Mouse (Mus musculus) CD4-positive, CD25-positive, alpha-beta regulatory T cell, adult 2 months (primary cell): ENCODE measurements around the gene Dhx16.

Experiments
- DNase-seq: peaks from one replicate; pipeline ENCODE4 v3.0.0-alpha.2; 2012; ENCODE audit warnings: low read depth, low spot score

The Dhx16 gene

DNA sequence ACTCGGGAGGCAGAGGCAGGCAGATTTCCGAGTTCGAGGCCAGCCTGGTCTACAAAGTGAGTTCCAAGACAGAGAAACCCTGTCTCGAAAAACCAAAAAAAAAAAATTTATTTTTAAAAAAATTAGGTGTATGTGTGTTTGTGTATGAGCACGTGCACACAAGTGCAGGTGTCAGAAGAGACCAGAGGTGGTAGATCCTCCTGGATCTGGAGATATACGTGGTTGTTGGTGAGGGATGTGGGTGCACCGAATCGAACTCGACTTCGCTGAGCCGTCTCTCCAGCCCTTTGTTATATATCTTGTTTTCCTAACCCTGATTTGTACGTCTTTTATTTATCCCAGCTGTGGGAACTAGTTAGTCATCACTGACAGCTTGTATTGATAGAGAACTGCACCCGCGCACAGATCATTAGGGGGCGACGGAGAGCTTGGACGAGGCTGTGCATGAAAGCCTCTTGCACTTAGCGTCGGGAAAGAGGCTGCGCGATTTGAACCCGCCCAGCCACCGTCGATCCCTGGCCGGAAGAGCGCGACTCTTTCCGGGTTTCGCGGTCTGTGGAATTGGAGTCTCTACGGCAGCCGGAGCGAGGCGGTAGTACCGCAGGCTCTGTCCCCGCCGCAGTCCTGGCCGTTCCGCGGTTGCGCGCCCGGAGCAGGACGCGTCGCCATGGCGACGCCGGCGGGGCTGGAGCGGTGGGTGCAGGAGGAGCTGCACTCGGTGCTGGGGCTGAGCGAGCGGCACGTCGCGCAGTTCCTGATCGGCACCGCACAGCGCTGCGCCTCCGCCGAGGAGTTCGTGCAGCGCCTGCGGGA, at the start of gene Dhx16:
TSS of gene Dhx16 (plus strand) at position 575 of the 813 bp plus-strand sequence.
- DNase-seq = peak; percentile 98

DNA sequence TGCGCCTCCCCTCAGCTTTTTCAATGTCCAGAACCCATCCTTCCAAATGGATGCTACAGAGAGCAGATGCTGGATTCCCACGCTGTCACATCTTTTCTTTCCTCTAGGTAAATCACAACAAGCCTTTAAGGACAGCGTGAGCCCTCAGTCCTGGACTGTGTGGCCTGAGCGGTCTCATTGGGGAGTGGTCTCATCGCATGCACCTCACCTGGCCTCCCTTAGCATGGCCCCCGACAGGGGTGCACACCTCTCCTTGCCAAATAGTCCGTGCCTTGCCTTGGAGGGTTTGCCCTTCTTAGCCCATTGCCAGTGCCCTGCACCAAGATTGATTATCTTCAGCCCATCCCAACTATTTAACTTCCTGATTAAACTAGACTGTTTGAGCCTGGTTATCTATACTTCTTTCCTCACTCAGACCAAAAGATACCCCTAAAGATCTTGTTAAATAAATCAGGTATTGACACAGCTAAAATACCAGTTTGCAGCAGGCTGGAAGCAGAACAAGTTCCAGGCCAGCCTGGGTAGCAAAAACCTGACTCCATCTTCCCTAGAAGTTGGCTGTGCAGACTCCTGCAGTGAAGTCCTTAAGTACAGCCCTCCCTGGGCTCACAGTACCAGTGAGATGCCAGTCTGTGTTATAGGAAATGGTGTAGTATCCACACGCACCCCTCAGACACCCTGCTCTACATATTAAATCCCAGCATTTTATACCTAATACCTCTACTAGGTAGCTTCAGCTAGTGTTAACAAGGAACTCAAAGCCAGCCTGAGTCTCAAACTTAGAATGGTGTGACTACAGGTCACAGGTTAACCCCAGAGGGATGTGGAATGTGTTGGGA, 47.0 kb upstream of the Dhx16 start:
- DNase-seq = no peak

DNA sequence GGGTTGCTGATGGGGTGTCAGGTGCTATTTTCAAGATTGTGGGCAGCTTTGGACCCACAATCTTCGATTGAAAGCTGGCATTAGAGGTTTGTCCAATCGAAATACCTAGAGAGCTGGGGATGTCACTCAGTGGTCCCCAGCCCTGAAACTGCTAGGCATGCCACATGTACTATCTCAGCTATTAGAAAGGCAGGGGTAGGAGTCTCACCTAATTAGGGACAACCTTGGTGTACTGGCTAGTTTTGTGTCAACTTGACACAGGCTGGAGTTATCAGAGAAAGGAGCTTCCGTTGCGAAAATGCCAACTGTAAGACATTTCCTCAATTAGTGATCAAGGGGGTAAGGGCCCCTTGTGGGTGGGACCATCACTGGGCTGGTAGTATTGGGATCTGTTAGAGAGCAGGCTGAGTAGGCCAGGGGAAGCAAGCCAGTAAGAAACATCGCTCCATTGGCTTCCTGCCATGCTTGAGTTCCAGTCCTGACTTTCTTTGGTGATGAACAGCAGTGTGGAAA, 46.3 kb upstream of the Dhx16 start:
- no peak for DNase-seq

DNA sequence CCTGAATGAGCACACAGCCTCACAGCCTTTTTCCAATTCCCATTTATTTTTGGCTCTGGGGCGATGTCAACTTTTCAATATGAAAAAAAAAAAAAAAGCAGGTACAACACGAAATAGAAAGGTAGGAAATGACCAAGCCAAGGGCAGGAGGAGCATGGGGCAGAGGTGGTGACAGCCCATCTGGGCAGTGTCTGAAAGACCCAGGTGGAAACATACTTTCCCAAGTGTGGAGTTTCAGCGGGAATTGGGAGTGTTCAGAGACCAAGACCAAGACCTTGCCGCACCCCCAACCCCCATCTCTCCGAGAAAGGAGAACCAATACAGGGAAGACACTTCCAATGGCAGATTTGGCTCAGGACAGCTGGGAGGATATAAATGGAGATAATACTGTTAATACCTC, 45.7 kb upstream of the Dhx16 start:
- DNase-seq = no peak

DNA sequence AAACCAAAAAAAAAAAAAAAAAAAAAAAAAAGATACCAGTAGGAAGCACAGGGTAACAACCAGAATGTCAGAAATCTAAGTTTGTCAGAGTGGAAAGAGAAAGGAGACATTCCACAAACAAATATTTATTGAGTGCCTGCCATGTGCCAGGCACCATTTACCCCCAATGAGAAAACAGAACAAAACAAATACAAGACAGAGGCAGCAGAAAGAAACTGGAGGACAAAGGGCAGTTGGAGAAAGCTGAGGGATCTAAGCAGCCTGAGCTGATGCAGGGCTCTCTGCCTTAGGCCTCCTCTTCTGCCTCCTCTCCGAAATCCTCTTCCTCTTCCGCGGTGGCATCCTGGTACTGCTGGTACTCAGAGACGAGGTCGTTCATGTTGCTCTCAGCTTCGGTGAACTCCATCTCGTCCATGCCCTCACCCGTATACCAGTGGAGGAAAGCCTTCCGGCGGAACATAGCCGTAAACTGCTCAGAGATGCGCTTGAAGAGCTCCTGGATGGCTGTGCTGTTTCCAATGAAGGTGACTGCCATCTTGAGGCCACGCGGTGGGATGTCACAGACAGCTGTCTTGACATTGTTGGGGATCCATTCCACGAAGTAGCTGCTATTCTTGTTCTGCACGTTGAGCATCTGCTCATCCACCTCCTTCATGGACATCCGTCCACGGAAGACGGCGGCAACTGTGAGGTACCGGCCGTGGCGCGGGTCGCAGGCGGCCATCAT, 44.8 kb upstream of the Dhx16 start:
- no peak for DNase-seq

DNA sequence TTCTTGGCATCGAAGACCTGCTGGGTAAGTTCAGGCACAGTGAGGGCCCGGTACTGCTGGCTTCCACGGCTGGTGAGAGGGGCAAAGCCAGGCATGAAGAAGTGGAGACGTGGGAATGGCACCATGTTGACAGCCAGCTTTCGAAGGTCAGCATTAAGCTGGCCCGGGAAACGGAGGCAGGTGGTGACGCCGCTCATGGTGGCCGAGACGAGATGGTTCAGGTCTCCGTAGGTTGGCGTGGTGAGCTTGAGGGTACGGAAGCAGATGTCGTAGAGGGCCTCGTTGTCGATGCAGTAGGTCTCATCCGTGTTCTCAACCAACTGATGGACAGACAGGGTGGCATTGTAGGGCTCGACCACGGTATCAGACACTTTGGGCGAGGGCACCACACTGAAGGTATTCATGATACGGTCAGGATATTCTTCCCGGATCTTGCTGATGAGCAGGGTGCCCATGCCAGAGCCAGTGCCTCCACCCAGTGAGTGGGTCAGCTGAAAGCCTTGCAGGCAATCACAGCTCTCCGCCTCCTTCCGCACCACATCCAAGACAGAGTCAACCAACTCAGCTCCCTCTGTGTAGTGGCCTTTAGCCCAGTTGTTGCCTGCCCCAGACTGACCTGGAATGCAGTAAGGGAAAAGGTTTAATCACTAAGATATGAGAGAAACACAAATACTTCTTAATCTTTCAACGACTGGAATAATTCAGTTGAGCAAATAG, 44.0 kb upstream of the Dhx16 start:
- DNase-seq = no peak

DNA sequence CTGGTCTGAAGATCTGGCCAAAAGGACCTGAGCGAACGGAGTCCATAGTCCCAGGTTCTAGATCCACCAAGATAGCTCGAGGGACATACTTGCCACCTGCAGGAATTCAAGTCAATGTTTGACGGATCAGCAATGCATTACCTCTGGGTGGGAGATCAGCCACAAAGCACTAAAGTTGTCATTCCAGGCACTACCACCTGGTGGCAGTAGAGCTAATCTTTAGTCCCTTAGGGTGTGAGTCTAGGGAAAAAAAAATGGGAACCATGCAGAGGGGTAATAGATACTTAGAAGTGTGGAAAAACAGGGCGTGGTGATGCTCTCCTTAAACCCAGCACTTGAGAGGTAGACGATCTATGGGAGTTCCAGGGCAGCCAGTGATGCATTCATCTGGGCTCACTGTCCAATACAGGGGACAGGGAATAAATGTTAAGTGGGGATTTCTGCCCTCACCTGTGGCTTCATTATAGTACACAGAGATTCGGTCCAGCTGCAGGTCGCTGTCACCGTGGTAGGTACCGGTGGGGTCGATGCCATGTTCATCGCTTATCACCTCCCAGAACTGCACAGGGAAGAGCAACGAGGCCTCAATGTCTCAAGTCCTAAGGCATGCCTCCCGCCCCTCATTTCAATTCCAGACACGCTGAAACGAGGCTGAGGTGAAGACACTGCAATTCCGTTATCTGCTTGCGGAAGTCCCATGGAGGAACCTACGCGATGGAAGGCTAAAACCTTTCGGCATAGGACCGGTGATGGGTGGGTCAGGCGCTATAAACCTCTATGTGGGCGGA, 43.2 kb upstream of the Dhx16 start:
- peak; percentile 90 for DNase-seq

DNA sequence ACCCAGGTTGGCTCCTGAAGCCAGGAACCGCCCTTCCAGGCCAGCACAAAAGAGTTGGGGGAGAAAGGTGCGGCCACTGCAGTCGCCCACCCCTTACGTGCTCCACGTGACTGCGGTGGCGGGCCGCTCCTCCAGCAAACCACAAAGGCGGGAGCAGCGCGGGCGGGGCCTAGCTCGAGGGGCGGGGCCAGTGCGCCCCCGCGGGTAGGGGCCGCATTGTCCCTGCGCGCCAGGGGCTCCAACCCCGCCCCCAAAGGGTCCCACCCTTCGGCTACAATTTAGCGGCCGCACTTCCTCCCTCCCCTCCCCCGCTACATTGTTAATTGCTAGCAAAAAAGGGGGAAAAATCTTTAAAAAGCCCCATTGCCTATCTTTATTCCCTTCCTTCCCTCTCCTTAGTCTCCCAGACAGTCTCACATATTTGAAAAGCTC, 42.6 kb upstream of the Dhx16 start:
- DNase-seq = peak; percentile 82

DNA sequence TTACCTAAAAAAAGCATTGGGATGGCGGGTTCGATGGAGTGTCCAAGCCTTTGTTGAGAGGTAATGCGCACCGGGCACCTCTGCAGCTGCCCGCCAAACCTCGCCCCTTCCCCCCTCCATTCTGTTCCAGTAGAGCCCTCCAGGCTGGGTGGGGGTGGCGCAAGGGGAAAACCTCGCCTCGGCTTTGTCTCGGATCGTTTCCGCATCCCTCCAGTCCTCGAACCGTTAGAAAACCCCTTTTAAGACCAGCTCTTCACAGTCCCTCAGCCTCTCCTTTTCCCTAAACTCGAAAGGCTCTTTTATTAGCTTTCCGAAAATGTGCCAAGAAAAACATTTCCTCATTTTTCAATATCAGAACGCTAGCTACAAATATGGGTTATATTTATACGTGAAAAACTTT, 42.1 kb upstream of the Dhx16 start:
- peak; percentile 61 for DNase-seq

DNA sequence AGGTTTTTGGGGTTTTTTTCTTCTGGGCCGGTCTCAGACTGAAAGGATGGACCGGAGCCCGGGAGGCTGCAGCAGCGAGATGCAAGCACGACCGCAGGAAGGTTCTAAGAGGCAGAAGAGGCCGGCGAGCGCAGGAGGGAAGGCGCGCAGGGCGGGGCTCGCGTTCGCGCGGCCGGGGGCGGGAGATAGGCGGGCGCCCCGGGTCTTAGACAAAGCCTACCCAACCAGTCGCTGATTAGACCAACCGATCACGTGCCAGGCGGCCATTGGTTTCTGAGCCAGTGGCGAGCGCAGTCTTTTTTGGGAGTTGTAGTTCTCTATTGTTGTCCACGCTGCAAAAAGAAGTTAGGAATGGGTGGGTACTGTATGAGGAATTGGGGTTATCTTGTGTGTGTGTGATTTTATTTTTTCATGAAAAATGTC, 41.5 kb upstream of the Dhx16 start, which contains the start of gene Tubb5:
TSS of gene Tubb5 (minus strand) at position 185 of the 423 bp plus-strand sequence.
- DNase-seq = peak; percentile 93

DNA sequence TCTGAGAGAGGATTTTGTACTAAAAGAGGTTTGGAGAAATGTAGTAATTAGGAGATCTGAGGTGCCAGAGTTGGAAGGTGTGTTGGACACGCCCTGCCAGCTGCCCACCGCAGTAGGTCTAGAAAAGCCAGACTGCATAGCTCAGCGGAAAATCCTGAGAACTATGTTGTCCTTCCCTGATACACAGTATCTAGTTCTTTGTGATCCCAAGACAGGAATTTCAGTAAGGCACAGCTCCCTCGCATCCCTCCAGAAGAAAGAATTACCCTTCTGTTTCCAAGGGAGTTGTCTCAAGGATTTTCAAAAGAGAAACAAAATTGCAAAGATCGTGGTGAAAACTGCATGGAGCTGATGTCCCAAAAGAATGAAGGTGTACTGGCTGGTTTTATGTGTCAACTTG, 41.0 kb upstream of the Dhx16 start:
- peak; percentile 12 for DNase-seq

DNA sequence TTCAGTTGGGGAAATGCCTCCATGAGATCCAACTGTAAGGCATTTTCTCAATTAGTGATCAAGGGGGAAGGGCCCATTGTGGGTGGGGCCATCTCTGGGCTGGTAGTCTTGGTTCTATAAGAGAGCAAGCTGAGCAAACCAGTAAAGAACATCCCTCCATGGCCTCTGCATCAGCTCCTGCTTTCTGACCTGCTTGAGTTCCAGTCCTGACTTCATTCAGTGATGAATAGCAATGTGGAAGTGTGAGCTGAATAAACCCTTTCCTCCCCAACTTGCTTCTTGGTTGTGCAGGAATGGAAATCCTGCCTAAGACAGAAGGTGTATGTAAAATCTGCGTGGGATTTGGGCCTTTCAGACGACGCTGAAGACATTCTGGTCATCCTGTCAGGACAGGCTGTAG, 40.6 kb upstream of the Dhx16 start:
- DNase-seq = peak; percentile 0

DNA sequence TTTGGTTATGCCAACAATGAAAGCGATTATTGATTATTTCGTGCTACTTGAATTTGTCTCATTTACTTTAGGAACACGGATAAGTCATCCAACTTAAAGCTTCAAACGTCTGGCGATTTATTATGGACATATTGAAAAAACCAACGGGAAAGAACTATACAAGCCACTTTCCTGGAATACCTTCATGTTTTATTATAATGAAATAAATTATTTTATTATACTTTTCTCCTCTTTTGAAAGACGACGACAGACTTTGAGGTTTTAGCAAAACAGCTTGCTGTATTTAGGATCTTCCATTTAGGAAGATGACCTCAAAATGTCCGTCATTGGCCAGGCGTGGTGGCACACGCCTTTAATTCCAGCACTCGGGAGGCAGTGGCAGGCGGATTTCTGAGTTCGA, 39.1 kb upstream of the Dhx16 start:
- no peak for DNase-seq

DNA sequence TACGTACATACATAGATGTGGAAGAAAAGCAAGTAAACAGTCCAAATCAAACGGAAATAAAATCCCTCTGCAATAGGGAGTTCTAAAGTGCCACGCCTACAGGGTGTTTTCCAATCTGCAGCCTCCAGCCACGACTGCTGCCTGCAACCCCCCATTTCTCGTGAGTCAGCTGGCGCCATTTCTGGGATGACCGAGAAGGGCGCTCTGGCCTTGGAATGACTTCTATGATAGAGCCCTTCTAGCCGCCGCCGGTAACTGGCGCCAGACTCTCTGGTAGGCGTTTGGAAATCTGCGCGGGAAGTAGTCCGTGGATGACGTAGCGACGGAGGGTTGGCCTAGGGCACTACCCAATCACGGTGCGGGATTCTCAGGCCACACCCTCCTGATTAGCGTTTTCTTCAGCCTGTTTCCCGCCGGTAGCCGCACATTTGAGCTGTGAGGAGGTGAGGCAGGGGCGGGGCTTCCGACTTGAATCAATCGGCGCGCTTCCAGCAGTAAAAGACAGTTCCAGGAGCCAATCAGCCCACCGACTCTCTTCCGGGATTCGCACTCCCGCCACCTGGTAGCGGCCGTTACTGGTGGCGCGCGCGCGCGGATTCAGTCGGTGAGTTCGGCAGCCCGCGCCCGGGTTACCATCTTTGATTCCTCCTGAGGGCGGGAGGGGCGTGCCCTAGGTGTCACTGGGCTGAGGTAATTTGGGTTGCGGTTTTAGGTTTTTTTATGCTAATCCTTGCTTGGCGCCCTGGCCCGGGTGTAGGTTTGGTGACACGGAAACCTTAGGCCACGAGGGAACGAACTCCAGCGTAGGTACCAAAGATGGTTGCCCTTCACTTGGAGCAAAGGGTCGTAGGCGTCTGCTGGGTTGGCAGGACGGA, 38.3 kb upstream of the Dhx16 start, which contains the start of gene Mdc1:
TSS of gene Mdc1 (plus strand) at position 440 of the 875 bp plus-strand sequence.
- DNase-seq = peak; percentile 100

DNA sequence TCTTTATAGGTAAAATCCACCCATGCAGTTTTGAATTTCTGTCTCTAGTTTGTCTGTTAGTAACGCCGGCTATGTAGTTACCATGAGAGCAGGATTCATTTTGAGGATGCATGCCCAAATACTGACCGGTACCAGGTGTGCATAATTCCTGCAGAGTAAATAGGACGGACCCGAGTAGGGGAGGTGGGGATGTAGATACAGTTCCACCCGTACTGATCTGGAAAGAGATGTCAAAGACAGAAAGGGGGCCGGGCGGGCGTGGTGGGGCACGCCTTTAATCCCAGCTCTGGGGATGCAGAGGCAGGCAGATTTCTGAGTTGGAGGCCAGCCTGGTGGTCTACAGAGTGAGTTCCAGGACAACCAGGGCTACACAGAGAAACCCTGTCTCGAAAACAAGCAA, 37.6 kb upstream of the Dhx16 start:
- no peak for DNase-seq

DNA sequence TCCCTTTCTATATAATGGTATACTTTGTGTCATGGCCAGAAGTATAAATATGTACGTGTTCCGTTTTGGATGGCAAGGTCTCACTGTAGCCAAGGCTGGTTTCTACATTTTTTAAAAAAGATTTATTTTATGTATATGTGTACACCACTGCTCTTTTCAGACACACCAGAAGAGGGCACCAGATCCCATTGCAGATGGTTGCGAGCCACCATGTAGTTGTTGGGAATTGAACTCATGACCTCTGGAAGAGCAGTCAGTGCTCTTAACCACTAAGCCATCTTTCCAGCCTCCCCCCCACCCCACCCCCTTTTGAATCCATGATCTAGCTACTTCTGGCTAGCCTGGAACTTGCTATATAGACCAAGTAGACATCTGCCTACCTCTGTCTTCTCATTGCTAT, 36.1 kb upstream of the Dhx16 start:
- no peak for DNase-seq

DNA sequence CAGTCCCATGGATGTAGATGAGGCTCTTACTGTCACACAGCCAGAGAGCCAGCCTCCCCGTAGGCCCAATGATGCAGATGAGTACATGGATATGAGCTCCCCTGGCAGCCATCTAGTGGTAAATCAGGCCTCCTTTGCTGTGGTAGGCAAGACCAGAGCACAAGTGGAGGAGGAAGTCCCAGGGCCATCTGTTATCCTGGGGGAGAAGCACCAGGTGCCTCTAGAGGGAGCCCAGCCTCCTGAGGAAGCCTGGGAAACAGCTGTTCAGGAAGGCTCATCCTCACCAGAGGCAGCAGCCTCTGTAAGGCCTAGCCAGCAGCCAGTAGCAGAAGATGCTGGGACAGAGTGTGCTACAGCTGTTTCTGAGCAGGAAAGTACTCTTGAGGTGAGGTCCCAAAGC, 31.5 kb upstream of the Dhx16 start:
- peak; percentile 1 for DNase-seq

DNA sequence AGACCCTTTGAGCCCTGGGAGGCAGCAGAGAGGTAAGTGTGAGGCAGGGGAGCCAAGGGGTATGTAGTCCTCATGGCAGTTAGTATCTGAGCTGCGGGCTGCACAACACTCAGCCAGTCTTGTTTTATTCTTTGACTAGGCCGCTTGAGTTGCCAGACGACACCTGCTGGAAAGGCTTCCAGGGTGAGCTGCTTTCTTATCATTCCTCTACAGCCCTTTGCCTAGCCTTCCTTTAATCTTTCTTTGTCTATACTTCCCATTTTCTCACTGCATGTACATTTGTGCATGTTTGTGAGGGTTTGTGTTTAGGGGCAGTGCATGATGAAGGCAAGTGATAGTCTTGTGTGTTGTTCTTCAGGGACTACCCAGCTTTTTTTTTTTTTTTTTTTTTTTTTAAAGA, 28.6 kb upstream of the Dhx16 start:
- DNase-seq = no peak

DNA sequence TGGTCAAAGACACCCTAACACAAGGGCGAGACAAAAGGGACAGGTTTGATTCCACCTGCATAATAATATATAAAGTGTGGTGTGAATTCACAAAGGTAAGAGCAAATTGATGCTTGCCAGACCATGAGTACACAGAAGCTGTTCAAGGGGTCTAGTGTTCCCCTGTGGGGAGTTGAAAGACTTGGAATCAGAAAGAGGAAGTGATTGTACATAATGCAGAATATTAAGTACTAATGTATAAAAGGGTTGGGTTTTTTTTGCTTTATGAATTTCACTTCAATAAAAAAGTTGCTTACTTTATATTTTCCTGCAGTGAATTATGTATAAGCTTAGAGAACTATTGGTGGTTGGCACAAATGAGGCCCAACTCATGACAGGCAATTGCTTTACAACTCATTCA, 20.2 kb upstream of the Dhx16 start:
- no peak for DNase-seq
